Mouse (Mus musculus) heart, adult 9 months (tissue): ENCODE measurements around the gene Tnxb.
"Not testable (repeated sequence)": the region's sequence is repeated elsewhere in the genome, so short reads cannot be mapped to it uniquely, and the experiment has no call there.

Source experiments
- DNase-seq, 2 experiments: peaks; one replicate each; pipeline ENCODE4 v3.0.0; 2022; ENCODE audit warnings: low spot score in 2 of 2

Gene Tnxb

GRCm38 (mm10) chr17:34737466-34737865 lies 67.1 kb downstream of the Tnxb start:
- not testable (repeated sequence) for DNase-seq

DNA sequence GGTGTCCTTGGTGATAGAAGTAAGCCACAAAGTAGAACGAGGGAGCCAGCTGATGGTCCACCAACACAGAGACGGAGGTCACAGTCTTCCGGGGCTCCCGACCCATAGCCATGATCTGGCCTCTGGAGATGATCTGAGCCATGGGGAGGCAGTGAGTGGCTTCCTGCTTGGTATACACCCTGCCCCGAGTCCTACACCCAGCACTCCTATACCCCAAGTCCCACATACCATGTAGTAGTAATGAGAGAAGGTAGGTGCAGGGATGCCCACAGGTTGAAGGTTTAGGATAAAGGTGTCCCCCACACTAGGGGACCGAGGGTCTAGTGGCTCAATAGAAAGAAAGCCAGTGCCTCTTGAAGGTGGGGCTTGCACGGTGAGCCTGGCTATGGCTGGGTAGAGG lies 69.4 kb downstream of the Tnxb start:
- DNase-seq, result not testable (repeated sequence)

DNA sequence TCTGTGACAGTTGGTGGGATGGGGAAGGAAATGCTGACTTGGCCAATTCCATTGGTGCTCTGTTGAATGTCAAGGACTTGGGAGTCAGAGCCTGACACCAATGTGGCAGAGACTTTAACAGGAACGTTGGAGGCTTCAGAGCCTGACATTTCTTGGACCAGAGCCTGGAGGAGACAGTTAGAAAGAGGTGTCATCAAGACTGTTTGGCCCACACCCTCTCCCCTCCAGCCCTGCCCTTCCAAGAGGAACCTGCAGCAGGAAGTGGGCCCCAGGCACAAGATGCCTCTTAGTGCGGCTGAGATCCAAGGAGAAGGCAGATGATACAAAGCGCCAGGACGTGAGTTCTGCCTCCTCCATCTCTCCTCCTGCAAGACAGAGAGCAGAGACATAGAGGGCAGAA lies 69.9 kb downstream of the Tnxb start:
- DNase-seq, result no peak

DNA sequence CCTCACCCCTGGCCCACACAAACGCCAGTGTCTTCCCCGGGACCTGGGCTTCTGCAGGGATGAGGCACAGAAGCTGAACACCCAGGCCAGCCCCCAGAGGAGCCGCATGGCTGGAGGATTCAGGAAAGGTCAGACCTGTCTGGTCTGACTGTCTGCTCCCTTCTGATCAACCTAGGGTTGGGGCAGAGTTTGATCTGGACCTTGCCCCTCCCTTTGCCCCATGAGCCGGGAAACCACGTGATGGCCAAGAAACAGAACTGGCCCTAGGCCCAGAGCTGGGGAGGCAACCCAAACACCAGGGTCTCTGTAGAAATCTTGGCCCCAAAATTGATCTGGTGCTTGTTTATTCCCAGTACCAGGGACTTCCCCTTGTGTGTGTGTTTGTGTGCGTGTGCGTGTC lies 73.4 kb downstream of the Tnxb start, which contains the start of gene C4b:
C4b (minus strand) TSS at position 164 of the 400 bp plus-strand sequence.
- DNase-seq, result no peak

- DNase-seq, result no peak
Observed at GRCm38 (mm10) chr17:34744206-34744605, 73.9 kb downstream of the Tnxb start.

DNA sequence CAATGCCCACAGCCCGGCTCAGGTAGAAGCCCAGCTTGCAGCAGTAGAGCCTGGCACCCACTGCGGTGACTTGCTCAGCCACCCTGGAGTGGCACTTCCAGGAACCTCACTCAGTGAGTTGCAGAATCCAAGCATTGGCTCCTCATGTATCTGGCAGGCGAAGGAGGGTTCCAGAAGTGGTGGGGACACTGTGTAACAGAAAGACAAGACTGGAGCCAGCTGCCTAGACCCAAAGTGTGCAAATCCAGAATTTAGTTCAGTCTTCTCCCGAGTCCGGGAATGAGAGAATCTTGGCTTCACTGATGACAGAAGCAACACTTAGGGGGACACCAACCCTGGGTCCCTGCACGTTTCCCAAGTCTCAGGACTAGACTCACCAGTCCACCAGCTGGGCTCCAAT lies 74.3 kb downstream of the Tnxb start:
- DNase-seq, result not testable (repeated sequence)

DNA sequence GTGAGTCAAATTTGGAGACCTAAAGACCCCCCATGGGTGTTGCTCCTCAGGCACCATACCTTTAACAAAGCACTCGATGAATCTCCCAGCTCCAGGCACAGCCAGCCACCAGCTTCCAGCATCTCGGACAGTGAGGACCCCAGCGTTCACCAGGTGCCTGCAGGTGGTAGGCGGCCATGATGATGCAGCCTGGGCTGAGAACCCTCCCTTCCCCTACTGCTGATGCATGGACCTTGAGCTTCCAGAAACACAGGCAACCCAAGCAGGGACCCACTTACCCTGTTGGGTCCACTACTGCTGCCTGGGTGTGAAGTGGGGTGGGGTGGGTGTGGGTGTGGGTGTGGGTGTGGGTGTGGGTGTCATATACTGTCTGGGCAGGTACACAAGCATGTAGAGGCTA lies 74.8 kb downstream of the Tnxb start:
- DNase-seq, result not testable (repeated sequence)

GRCm38 (mm10) chr17:34746531-34746930 lies 76.2 kb downstream of the Tnxb start:
- no peak for DNase-seq

- peak in 1 of 2 experiments; percentile 32 for DNase-seq
Observed at GRCm38 (mm10) chr17:34761471-34761870, 91.1 kb downstream of the Tnxb start.
